Mouse (Mus musculus) right cerebral cortex, adult 18-20 months (tissue): Measurements from ENCODE around the gene Eif3i.

ENCODE experiments used
- DNase-seq: peaks from one replicate; pipeline ENCODE4 v3.0.0; 2022; ENCODE audit warnings: mixed read lengths

The Eif3i gene

GRCm38 (mm10) chr4:129600233-129601158 is at the start of gene Eif3i, which contains the start of gene Tmem234:
Gene Eif3i, minus strand, starts transcription at chr4:129600648.
Gene Tmem234, plus strand, starts transcription at chr4:129600668.
- DNase-seq = peak; percentile 86

- DNase-seq = no peak
Observed at GRCm38 (mm10) chr4:129648656-129649055, 48.2 kb upstream of the Eif3i start.

- DNase-seq = peak; percentile 39
Observed at GRCm38 (mm10) chr4:129645204-129645603, 44.8 kb upstream of the Eif3i start.

GRCm38 (mm10) chr4:129641756-129642155 is 41.3 kb upstream of the Eif3i start:
- no peak for DNase-seq

GRCm38 (mm10) chr4:129640638-129641467 is 40.4 kb upstream of the Eif3i start, which contains the start of gene Txlna:
Gene Txlna, minus strand, starts transcription at chr4:129641065.
- peak; percentile 98 for DNase-seq

GRCm38 (mm10) chr4:129640101-129640637 is 39.7 kb upstream of the Eif3i start:
- DNase-seq = no peak

- DNase-seq = no peak
Observed at GRCm38 (mm10) chr4:129639221-129639620, 38.8 kb upstream of the Eif3i start.

GRCm38 (mm10) chr4:129633852-129634251 is 33.4 kb upstream of the Eif3i start:
- no peak for DNase-seq

- DNase-seq = no peak
Observed at GRCm38 (mm10) chr4:129631867-129632266, 31.4 kb upstream of the Eif3i start.

GRCm38 (mm10) chr4:129630944-129631343 is 30.5 kb upstream of the Eif3i start:
- DNase-seq = no peak

- DNase-seq = no peak
Observed at GRCm38 (mm10) chr4:129626035-129626434, 25.6 kb upstream of the Eif3i start.

- no peak for DNase-seq
Observed at GRCm38 (mm10) chr4:129625496-129625895, 25.0 kb upstream of the Eif3i start.

- DNase-seq = peak; percentile 69
Observed at GRCm38 (mm10) chr4:129625029-129625370, 24.6 kb upstream of the Eif3i start.

GRCm38 (mm10) chr4:129624281-129625028 is 24.0 kb upstream of the Eif3i start:
- peak; percentile 94 for DNase-seq

GRCm38 (mm10) chr4:129623681-129624091 is 23.2 kb upstream of the Eif3i start, which contains the start of gene Ccdc28b:
Gene Ccdc28b, minus strand, starts transcription at chr4:129623947.
- peak; percentile 71 for DNase-seq

- no peak for DNase-seq
Observed at GRCm38 (mm10) chr4:129622803-129623535, 22.5 kb upstream of the Eif3i start.

GRCm38 (mm10) chr4:129622120-129622802 is 21.8 kb upstream of the Eif3i start:
- no peak for DNase-seq

- no peak for DNase-seq
Observed at GRCm38 (mm10) chr4:129621283-129621841, 20.9 kb upstream of the Eif3i start.

- no peak for DNase-seq
Observed at GRCm38 (mm10) chr4:129620419-129621282, 20.2 kb upstream of the Eif3i start.
